Mouse (Mus musculus): Measurements from ENCODE around the gene Pinlyp.
A peak's percentile ranks its signal among the peaks of the same experiment; 100 is the strongest.

Pinlyp gene

GRCm38 (mm10) chr7:24546068-24546614 is at the start of gene Pinlyp, which contains the start of gene Xrcc1:
Gene Pinlyp, minus strand, starts transcription at chr7:24546118.
Gene Xrcc1, plus strand, starts transcription at chr7:24546289.
- DNase-seq = no peak

- no peak for DNase-seq
Measured at GRCm38 (mm10) chr7:24595464-24595863, 49.5 kb upstream of the Pinlyp start.

GRCm38 (mm10) chr7:24594309-24594803 is 48.4 kb upstream of the Pinlyp start:
- no peak for DNase-seq

GRCm38 (mm10) chr7:24593621-24594308 is 47.8 kb upstream of the Pinlyp start:
- peak; percentile 67 for DNase-seq

- no peak for DNase-seq
Measured at GRCm38 (mm10) chr7:24592781-24593180, 46.9 kb upstream of the Pinlyp start.

GRCm38 (mm10) chr7:24592163-24592562 is 46.2 kb upstream of the Pinlyp start:
- no peak for DNase-seq

GRCm38 (mm10) chr7:24591735-24592134 is 45.8 kb upstream of the Pinlyp start:
- DNase-seq = no peak

GRCm38 (mm10) chr7:24588336-24588735 is 42.4 kb upstream of the Pinlyp start:
- DNase-seq = no peak

- DNase-seq = peak; percentile 27
Measured at GRCm38 (mm10) chr7:24587330-24588105, 41.6 kb upstream of the Pinlyp start, which contains the start of the genes Ethe1 and Zfp575. Gene Ethe1, plus strand, starts transcription at chr7:24587543. Gene Zfp575, minus strand, starts transcription at chr7:24587641.

GRCm38 (mm10) chr7:24586828-24587227 is 40.9 kb upstream of the Pinlyp start:
- no peak for DNase-seq

- DNase-seq = no peak
Measured at GRCm38 (mm10) chr7:24585995-24586394, 40.1 kb upstream of the Pinlyp start.

- DNase-seq = no peak
Measured at GRCm38 (mm10) chr7:24584876-24585275, 39.0 kb upstream of the Pinlyp start.

GRCm38 (mm10) chr7:24577811-24578210 is 31.9 kb upstream of the Pinlyp start:
- DNase-seq = no peak

GRCm38 (mm10) chr7:24574224-24574796 is 28.4 kb upstream of the Pinlyp start:
- DNase-seq = no peak

GRCm38 (mm10) chr7:24572455-24572854 is 26.5 kb upstream of the Pinlyp start:
- DNase-seq = no peak

GRCm38 (mm10) chr7:24571071-24571470 is 25.2 kb upstream of the Pinlyp start:
- no peak for DNase-seq

- DNase-seq = no peak
Measured at GRCm38 (mm10) chr7:24568512-24568911, 22.6 kb upstream of the Pinlyp start.

GRCm38 (mm10) chr7:24566206-24566605 is 20.3 kb upstream of the Pinlyp start:
- no peak for DNase-seq

- DNase-seq = no peak
Measured at GRCm38 (mm10) chr7:24565627-24566026, 19.7 kb upstream of the Pinlyp start.

- peak; percentile 76 for DNase-seq
Measured at GRCm38 (mm10) chr7:24564607-24565265, 18.8 kb upstream of the Pinlyp start.

GRCm38 (mm10) chr7:24563837-24564206 is 17.9 kb upstream of the Pinlyp start:
- DNase-seq = no peak

GRCm38 (mm10) chr7:24563191-24563836 is 17.4 kb upstream of the Pinlyp start:
- no peak for DNase-seq

All from cerebellum, adult 8-10 months (tissue).